Mouse (Mus musculus) bone marrow, adult 2 months (tissue): ENCODE results near the gene Igsf21.

Experiments used
- CTCF ChIP-seq: fragments of 200-500 bp; IDR thresholded peaks from 2 replicates; pipeline ENCODE4 v1.5.1; 2011; ENCODE audit warnings: low read length, control low read depth; ENCODE audit not compliant: control insufficient read depth, insufficient read depth
- POLR2A ChIP-seq: fragments of 200-500 bp; IDR thresholded peaks from 2 replicates; pipeline ENCODE4 v1.6.1; 2011; ENCODE audit warnings: low read depth, mild to moderate bottlenecking, control low read depth, low read length, borderline replicate concordance; ENCODE audit not compliant: control insufficient read depth

DNA sequence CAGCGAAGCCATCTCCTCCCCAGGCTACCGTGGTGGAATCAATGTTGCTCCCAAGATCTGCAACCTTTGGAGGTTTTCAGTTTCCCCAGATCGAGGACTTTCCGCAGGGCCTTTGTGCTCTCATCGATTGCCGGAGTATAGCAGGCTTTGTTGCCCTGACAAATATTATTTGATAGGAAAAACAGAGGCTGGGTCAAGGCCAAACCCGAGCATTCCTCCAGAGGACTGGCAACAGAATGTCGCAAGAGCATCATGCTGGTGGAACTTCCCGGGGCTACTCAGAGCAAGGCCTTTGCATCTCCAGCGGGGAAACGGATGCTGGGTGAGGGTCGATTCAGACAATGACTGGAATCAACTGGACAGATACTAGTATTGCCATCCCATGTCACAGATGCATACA is 180.6 kb downstream of the Igsf21 start:
- TF ChIP-seq CTCF: no peak
- TF ChIP-seq POLR2A: no peak
